Mouse (Mus musculus) gastrocnemius, adult 8-10 months (tissue): ENCODE data around the gene Prr12. TPM values are rescaled to one million over a fixed set of nuclear protein-coding genes. Genes with fewer than 3 reads are reported as not detected.
"Not testable (repeated sequence)": the region's sequence is repeated elsewhere in the genome, so short reads cannot be mapped to it uniquely, and the experiment has no call there.

ENCODE experiments used
- DNase-seq, 2 experiments: peaks; one replicate each; pipeline ENCODE4 v3.0.0; 2022; ENCODE audit warnings: low spot score in 2 of 2
- total RNA-seq, 4 experiments: library from RNA; stranded (reverse); gene quantifications; 2 replicates each; pipeline ENCODE4 v1.2.4; 2022

Gene Prr12
- total RNA-seq, 4 experiments from 2014 or later: 15.3 to 17.5 (median 15.9) TPM

GRCm38 (mm10) chr7:45024281-45025248, 28.1 kb downstream of the Prr12 start:
- no peak for DNase-seq

- DNase-seq: not testable (repeated sequence)
These were observed 29.0 kb downstream of the Prr12 start for GRCm38 (mm10) chr7:45023711-45024110.

- no peak for DNase-seq
These were observed 32.5 kb downstream of the Prr12 start for GRCm38 (mm10) chr7:45020225-45020624.

GRCm38 (mm10) chr7:45019031-45019571, 33.6 kb downstream of the Prr12 start:
- DNase-seq: peak; percentile 61 to 74

GRCm38 (mm10) chr7:45017242-45018061, 35.2 kb downstream of the Prr12 start, which contains the start of gene Rras:
Gene Rras, plus strand, starts transcription at chr7:45017961.
- peak; percentile 90 to 92 for DNase-seq

GRCm38 (mm10) chr7:45016761-45017160, 35.9 kb downstream of the Prr12 start:
- DNase-seq: no peak

GRCm38 (mm10) chr7:45015957-45016612, 36.6 kb downstream of the Prr12 start, which contains the start of gene Scaf1:
Gene Scaf1, minus strand, starts transcription at chr7:45016363.
- DNase-seq: peak; percentile 99 to 100

GRCm38 (mm10) chr7:45015344-45015956, 37.2 kb downstream of the Prr12 start:
- DNase-seq: no peak

- no peak for DNase-seq
These were observed 38.6 kb downstream of the Prr12 start for GRCm38 (mm10) chr7:45014096-45014451.

- no peak for DNase-seq
These were observed 39.1 kb downstream of the Prr12 start for GRCm38 (mm10) chr7:45013366-45014095.

GRCm38 (mm10) chr7:45012824-45013223, 39.9 kb downstream of the Prr12 start:
- DNase-seq: no peak

- no peak for DNase-seq
These were observed 40.7 kb downstream of the Prr12 start for GRCm38 (mm10) chr7:45012011-45012410.

GRCm38 (mm10) chr7:45008411-45008810, 44.3 kb downstream of the Prr12 start:
- DNase-seq: no peak

GRCm38 (mm10) chr7:45007846-45008245, 44.8 kb downstream of the Prr12 start:
- DNase-seq: no peak

- no peak for DNase-seq
These were observed 45.5 kb downstream of the Prr12 start for GRCm38 (mm10) chr7:45007141-45007540.

- no peak for DNase-seq
These were observed 46.2 kb downstream of the Prr12 start for GRCm38 (mm10) chr7:45006503-45006902.

- no peak for DNase-seq
These were observed 47.2 kb downstream of the Prr12 start for GRCm38 (mm10) chr7:45005321-45005992.

GRCm38 (mm10) chr7:45004546-45004945, 48.1 kb downstream of the Prr12 start:
- no peak for DNase-seq

- DNase-seq: no peak
These were observed 50.2 kb downstream of the Prr12 start for GRCm38 (mm10) chr7:45002440-45002839.
